Mouse (Mus musculus) frontal cortex, postnatal 14 days (tissue): ENCODE results near the gene Rps4x.
"Not testable (repeated sequence)": the region's sequence is repeated elsewhere in the genome, so short reads cannot be mapped to it uniquely, and the experiment has no call there.

Source experiments
- DNase-seq, 2 experiments: peaks; one replicate each; pipeline ENCODE4 v3.0.0; 2022; ENCODE audit warnings: low spot score in 2 of 2

The Rps4x gene

DNA sequence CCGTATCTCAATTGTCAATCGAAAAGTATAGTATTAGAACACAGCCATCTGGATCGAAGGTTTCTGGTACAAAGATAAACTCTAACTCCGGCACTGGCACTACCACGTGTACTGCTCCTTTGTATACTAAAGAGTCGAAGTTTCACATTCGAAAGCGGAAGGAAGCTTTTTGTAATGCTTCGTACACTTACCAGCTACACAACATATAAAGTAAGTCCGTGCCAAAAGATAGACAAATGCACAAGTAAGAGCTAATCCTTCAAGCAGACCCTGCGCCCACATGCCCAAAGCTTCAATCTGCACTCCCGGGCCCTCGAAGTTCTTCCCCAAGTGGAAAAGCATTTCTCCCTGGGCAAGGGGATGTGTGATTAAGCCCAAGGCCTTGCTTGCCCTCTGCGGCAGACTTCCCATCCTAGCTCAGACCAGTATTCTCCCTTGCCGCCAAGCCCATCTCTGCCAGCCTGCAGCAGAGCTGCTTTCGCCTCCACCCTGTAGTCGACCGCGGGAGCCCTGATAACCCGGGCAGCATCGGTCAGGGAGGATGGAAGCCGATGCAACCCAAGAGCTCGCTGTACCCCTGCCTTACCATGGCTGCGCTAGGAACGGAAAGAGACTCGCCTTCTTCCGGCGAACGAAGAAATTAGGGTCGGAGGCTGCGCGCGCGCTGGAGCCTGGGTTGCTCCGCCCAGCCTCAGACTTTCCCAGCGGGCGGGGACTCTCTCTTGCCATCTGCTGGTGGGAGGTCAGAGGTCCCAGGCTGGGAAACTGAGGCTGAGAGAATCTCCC is at the start of gene Rps4x:
Gene Rps4x, minus strand, starts transcription at position 683 of the 786 bp plus-strand sequence.
- peak; percentile 61 to 75 for DNase-seq

DNA sequence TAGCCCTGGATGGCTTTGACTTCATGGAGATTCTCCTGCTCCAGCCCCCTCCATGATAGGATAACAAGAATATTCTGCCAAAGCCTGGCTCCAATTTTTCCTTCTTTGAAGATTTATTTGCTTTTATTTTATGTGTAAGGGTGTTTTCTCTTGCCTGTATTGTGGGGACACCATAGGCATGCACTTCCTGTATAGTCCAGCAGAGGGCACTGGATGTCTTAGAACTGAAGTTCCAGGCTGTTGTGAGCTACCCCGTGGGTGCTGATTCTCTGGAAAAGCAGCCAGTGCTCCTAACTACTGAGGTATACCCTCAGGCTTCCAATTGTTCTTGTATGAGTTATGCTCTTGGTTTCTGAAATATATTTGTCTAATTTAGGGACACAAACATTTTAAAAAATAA is 29.9 kb upstream of the Rps4x start:
- DNase-seq: peak in 1 of 2 experiments; percentile 5

DNA sequence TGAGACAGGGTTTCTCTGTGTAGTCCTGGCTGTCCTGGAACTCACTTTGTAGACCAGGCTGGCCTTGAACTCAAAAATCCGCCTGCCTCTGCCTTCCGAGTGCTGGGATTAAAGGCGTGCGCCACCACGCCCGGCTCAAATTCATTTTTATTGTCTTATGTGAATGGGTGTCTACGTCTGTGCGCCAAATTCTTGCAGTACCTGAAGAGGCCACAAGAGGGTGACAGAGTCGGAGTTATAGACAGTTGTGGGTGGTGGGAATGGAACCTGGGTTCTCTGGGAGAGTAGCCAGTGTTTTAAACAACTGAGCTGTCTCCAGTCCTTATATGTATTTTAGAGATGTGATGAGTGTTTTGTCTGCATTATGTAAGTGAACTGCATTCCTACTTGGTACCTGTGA is 26.2 kb upstream of the Rps4x start:
- DNase-seq: not testable (repeated sequence)

DNA sequence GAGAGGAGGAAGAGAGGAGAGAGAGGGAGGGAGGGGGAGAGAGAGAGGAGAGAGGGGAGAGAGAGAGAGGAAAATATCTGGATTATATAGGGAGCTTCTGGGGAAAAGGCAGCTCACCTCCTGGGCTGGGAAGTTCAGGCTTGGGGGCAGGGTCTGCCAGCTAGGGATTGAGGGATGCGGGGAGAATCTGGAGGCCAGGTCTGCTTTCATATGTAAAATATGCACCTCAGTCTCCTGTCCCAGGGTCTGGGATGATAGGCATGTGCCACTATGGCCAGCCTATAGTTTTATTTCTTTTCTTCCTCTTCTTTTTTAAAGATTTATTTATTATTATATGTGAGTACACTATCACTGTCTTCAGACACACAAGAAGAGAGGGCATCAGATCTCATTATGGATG is 1.6 kb upstream of the Rps4x start:
- no peak for DNase-seq

DNA sequence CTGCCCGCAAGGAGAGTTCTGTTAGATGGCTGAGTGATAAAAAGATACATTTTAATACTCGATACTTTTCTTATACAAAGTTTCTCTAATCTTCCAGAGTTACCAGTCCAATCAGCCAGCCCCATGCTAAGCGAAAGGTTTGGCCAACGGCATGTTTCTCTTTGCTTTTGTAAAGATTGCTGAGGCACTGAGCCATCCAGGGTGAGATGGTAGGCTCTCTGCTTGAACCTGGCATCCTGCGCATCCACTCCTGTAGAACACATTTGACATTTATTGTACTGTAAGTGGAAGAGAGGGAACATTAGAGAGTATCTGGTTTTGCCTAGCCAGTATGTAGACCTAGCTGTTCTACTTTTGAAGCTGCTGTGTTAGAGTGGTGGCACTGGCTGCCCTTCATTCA is 387 bp upstream of the Rps4x start:
- DNase-seq: no peak

DNA sequence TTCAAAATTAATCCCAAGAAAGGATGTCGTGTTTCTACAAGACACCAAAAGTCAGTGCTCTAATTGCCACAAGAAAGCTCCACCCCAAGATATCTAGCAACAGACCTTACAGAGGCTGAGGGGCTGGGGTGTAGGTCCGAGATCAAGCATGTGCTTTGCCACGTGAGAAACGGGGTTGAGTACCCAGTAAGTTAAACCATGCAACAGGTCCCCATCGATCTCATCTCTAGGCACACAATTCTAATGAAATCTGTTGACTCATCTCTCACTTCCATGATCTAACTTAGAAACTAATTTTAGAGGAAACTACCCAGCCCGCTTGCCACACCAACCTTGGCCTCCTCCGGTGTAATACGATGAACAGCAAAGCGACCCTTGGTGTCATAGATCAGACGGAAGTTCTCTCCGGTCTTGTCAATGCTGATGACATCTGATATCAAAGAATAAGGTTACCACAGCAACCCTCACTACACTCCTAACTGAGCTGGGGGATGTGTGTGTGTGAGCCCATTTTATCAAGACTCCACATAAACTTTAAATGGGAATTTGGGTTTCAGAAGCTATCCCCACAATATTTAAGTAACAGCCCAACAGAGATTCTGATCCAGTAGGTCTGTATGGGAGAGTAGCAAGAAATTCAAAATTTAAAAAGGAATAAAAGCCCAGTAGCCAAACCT is 2.0 kb downstream of the Rps4x start:
- no peak for DNase-seq

DNA sequence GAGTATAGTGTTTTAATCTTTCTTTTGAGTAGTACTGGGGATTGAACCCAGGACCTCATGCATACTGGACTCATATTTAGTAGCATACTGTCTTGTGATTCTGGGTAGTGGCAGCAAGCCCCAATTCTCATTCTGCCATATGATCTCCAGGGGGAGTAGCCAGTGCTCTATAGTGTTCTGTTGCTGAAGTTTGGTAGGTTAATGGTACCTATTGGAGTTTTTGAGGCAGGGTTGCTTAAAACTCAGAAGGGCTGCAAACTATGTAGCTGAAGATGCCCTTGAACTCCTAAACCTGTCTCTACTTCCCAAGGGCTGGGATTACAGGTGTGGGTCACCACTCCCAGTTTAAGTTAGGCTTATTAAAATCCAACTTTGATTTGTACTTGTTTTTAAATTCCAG is 6.6 kb downstream of the Rps4x start:
- DNase-seq: no peak

DNA sequence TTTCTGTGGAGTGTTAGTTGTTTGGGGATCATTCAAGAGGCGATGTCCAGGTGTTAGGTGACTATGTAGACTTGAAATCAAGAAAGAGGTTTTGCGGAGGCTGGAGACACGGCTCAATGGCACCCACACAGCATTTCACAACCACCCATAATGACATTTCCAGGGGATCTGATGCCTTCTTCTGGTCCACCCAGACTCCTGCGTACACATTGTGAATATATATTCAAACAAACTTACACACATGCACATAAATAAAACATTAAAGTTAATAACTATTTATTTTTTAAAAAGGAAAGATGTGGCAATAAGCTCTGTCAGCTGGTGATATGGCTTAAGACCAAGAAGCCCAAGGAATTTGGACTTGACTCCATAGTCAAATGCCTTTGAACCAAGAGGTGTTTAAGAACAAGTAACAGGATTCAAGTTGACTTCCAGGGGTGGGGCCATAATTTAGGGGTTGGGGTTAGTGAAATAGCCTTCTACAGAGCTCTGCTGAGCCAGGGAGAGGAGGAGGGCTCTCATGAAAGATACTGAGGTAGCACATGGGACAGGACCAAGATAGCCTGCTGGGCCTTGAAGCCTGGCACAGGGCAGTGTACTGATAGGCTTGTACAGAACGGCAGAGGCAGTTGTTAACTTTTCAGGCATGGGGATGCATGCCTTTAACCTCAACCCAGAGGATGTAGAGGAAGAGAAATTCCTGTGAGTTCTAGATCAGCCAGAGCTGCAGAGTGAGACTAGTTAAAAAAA is 13.5 kb downstream of the Rps4x start:
- DNase-seq: no peak

DNA sequence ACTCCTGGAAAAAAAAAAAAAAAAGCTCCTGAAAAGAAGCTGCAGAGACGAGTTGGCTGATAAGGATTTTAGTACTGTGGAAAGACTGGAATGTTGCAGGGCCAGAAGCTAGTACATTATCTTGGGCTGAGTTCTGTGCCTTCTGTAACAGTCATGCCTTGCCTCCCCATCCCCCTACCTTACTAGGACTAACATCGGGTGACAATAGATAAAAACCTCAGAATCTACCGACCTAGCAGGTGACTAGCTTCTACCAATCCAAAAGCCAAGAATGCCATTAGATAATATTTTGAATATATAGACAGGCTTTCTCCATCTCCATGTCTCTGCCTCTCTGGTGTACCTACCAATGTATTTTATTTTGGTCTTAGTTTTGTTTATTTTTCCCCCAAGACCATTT is 18.3 kb downstream of the Rps4x start:
- no peak for DNase-seq

DNA sequence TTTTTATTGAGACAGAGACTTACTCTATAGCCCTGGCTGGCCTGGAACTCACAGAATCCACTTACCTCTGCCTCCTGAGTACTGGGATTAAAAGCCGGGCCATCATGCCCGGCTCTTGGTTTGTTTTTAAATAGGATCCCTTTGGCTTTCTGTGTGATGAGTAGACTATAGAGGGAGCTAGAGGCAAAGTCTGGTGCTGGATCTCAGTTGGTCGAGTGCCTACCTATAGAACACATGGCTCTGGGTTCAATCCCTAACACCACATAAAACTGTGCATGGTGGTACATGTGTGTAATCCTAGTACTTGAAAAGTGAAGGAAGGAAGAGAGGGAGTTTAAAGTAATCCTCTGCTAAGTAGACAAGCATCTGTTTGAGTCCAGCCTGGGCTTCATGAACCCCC is 19.1 kb downstream of the Rps4x start:
- DNase-seq: no peak

DNA sequence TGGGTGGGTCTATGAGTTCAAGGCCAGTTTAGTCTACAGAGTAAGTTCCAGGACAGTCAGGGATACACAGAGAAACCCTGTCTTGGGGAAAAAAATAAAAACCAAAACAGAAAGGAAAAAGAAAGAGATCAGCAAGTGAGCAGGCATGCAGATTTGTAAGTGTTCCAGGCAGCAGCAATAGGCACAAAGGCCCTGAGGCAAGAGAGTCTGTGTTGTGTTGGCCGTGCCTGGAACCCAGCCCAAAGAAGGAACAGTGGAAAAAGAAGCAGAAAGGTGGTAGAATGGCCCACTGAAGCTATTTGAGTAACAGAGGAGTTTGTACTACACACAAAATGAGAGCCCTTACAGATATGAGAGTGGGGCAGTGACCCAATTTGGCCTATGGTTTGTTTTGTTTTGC is 19.5 kb downstream of the Rps4x start:
- DNase-seq: no peak

DNA sequence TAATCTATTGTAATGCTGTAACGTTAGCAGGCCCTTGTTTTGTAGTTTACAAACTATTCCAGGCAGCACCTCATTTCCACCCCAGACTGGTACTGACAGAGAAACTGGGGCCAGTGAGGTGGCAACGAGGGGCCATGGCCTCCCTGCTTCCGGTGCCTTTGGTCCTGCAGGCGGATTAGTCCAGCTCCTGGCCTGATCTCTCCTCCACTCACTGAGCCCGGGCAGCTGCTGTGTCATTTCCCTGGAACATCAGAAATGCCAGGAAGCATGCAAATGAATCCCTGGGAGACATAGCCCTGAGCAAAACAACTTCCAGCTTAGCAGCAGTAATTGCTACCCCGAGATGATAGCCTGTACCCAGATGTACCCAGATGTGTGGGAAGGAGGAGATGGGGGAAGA is 22.2 kb downstream of the Rps4x start:
- DNase-seq: no peak

DNA sequence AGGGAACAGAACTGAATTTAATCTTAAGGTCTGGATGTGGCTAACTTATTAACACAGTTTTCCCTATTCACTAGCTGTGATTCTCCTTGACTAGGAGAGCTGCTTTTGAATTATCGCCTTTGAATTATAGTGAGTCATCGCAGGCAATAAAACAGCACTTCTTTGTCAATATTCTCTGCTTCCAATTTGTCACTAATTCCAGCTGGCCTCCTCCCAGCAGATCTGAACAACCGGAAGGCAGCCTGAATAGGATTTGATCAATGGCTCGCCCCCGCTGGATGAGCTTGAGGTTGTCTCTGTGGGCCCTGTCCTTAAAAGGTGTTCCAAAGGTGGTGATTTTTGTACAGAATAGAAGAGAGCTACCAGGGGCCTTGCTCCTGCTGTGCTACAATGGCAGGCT is 22.7 kb downstream of the Rps4x start:
- no peak for DNase-seq

DNA sequence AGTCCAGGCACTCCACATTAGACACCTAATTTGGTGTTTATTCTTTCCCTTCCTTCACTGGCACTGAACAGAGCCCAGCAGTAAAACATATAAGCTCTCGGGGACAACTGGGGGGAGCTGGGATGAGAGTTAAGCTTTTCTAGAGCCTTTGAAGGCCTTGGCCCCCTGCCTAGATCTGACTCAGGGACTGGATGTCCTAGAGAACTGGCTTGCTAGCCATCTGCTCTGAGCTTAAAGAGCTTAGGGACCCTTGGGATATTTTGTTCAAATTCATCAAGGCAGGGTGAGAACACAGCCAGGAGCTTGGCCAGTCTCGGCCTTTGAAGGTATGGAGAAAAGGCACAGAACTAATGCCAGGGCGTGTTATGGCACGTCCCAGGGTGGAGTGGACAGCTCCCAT is 25.7 kb downstream of the Rps4x start:
- DNase-seq: no peak

DNA sequence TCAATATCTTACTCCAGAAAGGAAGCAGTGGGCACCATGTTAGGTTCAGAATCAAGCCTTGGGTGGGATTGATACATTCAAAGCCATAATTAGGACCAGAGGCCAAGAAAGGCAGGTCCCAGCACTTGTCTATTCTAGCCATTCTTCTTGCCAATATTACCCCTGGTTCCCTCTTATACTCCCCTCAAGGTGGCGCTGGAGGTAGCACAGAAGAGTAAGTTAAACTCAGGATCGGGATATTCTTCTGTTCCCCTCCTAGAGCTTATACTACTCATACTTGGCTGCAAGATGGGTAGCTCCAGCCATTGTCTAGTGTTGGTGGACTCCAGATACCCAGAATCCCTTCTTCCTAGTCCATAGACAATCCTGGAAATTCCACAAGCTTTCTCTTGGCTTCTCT is 26.1 kb downstream of the Rps4x start:
- DNase-seq: no peak

DNA sequence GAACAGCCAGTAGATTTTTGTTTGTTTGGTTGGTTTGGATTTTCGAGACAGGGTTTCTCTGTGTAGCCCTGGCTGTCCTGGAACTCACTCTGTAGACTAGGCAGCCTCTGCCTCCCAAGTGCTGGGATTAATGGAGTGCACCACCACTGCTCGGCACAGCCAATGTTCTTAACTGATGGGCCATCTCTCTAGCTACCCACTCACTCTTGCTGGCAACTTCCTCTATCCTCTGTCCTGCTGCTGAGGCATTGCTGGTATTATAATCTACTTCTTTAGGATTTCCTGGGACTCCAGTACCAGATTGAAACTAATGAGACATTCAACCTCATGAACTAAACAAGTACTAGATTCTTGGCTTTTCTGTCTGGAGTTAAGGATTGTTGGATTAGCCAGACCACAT is 28.7 kb downstream of the Rps4x start:
- DNase-seq: no peak

DNA sequence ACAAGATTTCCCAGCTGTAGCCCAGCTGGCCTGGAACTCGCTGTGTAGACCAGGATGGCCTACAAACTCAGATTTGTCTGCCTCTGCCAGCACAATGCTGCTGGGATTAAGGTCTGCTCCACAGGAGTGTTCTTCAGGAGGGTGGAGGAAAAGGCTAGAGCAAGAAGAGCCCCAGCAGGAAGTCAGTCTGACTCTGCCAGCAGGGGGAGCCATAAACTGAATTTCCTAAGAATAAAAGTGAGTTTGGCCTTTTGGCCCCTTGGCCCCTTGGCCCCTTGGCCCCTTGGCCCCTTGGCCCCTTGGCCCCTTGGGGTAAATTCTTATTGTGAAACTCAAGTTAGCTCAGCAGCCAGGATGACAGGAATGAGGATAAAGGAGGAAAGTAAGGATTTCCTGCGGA is 29.4 kb downstream of the Rps4x start:
- no peak for DNase-seq

DNA sequence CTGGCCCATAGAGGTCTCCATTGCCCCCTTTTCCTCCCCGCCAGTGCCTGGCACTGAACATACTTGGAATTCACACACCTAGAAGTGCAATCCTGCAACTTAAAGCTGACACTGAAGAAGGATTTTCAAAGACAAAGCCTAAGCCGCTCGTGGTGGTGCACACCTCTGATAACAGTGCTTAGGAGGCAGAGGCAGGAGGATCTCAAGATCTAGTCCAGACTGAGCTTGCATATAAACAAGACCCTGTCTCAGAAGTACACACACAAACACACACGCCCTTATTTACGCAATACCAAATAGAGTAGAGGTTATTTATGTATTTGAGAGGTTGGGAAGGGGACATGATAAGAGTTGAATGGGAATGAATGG is 31.8 kb downstream of the Rps4x start:
- DNase-seq: no peak

DNA sequence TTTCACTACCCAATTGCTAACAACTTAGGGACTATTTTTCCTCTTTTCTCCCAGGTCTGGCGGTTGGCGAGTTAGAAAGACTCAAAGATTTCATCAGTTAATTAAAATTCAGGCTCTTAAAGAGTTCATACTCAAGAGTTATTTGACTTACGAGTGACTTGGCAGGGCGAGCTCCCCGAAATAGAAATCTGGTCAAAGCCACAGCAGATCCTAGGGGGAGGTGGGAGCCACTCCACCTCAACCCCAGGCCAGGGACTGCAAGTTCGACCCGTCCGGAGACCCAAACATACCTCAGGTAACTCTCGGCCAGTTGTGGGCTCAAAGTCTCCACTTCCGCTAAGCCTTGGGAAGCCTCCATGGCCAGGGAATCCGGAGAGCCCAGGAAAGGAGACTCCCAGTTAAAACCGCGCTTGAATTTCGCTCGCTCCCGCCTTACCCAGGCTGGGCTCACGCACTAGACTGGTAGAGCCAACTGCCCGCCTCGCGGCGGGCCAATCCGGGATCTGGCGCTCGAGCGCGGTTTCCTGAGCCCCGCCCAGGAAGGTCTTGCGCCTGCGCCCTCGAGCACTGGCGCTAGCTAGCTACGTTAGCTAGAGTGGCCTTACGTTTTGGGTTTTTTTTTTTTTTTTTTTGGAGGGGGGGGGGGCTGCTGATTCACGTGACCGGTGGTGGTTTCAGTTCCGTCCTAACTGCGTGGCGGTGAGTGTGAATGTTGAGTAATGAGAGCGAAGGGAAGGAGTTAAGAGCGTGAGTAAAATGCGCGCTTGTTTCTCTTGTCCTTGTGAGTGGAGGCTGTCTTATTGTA is 32.4 kb downstream of the Rps4x start, which contains the start of gene Ercc6l:
Gene Ercc6l, minus strand, starts transcription at position 474 of the 805 bp plus-strand sequence.
- peak; percentile 78 to 81 for DNase-seq

DNA sequence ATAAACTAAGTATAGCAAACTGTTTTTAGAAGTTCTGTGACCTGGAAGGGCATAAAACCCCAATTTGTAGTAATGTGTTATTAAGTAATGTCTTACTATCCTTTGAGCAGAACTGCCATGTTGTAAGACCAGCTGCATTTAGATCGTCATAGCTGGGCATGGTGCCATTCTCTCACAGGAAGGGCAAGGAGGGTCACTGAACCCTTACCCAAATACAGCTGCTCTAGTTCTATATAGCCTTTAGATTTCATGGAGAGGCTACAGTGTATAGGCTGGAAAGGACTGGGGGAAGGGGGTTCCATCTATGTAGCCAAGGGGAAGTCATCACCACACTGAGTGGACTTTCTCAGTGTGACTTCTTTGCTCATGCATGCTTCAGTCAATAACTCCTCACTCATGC is 48.0 kb downstream of the Rps4x start:
- DNase-seq: no peak
